ENCODE assay signal across 8 mouse cellular contexts in genomic region chr11:98954373-98954772, GRCm38 (mm10). TPM values are rescaled to one million over a fixed set of nuclear protein-coding genes. Genes with fewer than 3 reads are reported as not detected.
DNase-seq lines count a peak whose midpoint lies in the region; ATAC-seq and TF ChIP-seq lines count a peak whose summit lies in the region.

No protein-coding gene starts in this region.

- peak overlapping the region; percentile 21; the same call in 1 of the 2 replicates for H3K4me2 ChIP-seq in hindbrain, embryonic 11.5 days (replicated peaks; ENCODE audit: low read depth, low read length)
- H3K4me2 ChIP-seq in limb, embryonic 15.5 days: peak overlapping the region; percentile 8; the same call in 1 of the 2 replicates
- H3K4me2 ChIP-seq in midbrain, embryonic 14.5 days (ENCODE audit: low read length): no peak overlapping the region
- peak overlapping the region; percentile 41 for H3K4me2 ChIP-seq in stomach, postnatal 0 days (replicated peaks; ENCODE audit: low read depth)

- no peaks in the 10 kb centered on the region for H3K36me3 ChIP-seq in hindbrain, embryonic 11.5 days (ENCODE audit: control insufficient read depth, insufficient read depth, low read length)
- H3K36me3 ChIP-seq in limb, embryonic 15.5 days: peaks cover 42% of the 10 kb centered on the region
- no peaks in the 10 kb centered on the region for H3K36me3 ChIP-seq in midbrain, embryonic 14.5 days (ENCODE audit: control insufficient read depth, insufficient read depth, low read length)
- H3K36me3 ChIP-seq in stomach, postnatal 0 days (ENCODE audit: control insufficient read depth, insufficient read depth, low read length): no peaks in the 10 kb centered on the region

- H3K9ac ChIP-seq in hindbrain, embryonic 11.5 days (ENCODE audit: low read depth, low read length): peak overlapping the region; percentile 34; the same call in 1 of the 2 replicates
- H3K9ac ChIP-seq in limb, embryonic 15.5 days: peak overlapping the region; percentile 0; the same call in 1 of the 2 replicates
- no peak overlapping the region for H3K9ac ChIP-seq in midbrain, embryonic 14.5 days (replicated peaks; ENCODE audit: low read length)
- no peak overlapping the region for H3K9ac ChIP-seq in stomach, postnatal 0 days (ENCODE audit: low read length)

- ATAC-seq in hindbrain, embryonic 11.5 days (ENCODE audit: low FRiP score): peak; percentile 65
- no peak; the same call in 1 of the 2 replicates for ATAC-seq in limb, embryonic 15.5 days (ENCODE audit: insufficient number of reproducible peaks, low FRiP score, low TSS enrichment, low read depth)
- peak; percentile 34; the same call in 1 of the 2 replicates for ATAC-seq in midbrain, embryonic 14.5 days (ENCODE audit: low FRiP score, low TSS enrichment)
- ATAC-seq in stomach, postnatal 0 days (ENCODE audit: low FRiP score, low TSS enrichment): peak; percentile 37; the same call in 1 of the 2 replicates

- peaks cover 12% of the 10 kb centered on the region for H3K4me1 ChIP-seq in embryonic fibroblast, embryonic 13.5 days (ENCODE audit: control insufficient read depth, insufficient read depth, low read length)
- peaks cover 16% of the 10 kb centered on the region for H3K4me1 ChIP-seq in hindbrain, embryonic 11.5 days (replicated peaks; ENCODE audit: control insufficient read depth, insufficient read depth, low read length)
- peaks cover 73% of the 10 kb centered on the region for H3K4me1 ChIP-seq in limb, embryonic 15.5 days
- peaks cover 32% of the 10 kb centered on the region for H3K4me1 ChIP-seq in midbrain, embryonic 14.5 days (ENCODE audit: control insufficient read depth, insufficient read depth, low read length)
- peaks cover 33% of the 10 kb centered on the region; the same call in 1 of the 2 replicates for H3K4me1 ChIP-seq in stomach, postnatal 0 days (replicated peaks; ENCODE audit: control insufficient read depth, insufficient read depth)

- 0 out of 2 replicates have a peak, but pooled peaks have one; percentile 9 for TF ChIP-seq POLR2A in embryonic fibroblast, embryonic 13.5 days (IDR thresholded peaks at IDR 0.05; ENCODE audit: low read depth, low read length)

- TF ChIP-seq EP300 in stomach, postnatal 0 days (optimal IDR thresholded peaks at IDR 0.05): no peak

- DNase-seq in cerebellum, adult 11 months: peak; percentile 55
- no peak for DNase-seq in cerebellum, adult 11-12 months
- DNase-seq in R1 (ENCODE audit: low read depth, low spot score): peak; percentile 87
- DNase-seq in hindbrain, embryonic 11.5 days (ENCODE audit: low spot score): peak; percentile 89
- DNase-seq in midbrain, embryonic 14.5 days: peak; percentile 84
- peak; percentile 82 for DNase-seq in stomach, postnatal 0 days (ENCODE audit: low spot score)

- TF ChIP-seq CTCF in embryonic fibroblast, embryonic 13.5 days (IDR thresholded peaks at IDR 0.05; ENCODE audit: borderline replicate concordance, insufficient read depth, low read length): 0 out of 2 replicates have a peak, but pooled peaks have one; percentile 8
- TF ChIP-seq CTCF in stomach, postnatal 0 days (IDR thresholded peaks at IDR 0.05; ENCODE audit: low read depth): peak; percentile 79

- no peaks in the 10 kb centered on the region for H3K9me3 ChIP-seq in hindbrain, embryonic 11.5 days (ENCODE audit: control insufficient read depth, low read length)
- no peaks in the 10 kb centered on the region for H3K9me3 ChIP-seq in limb, embryonic 15.5 days
- no peaks in the 10 kb centered on the region for H3K9me3 ChIP-seq in midbrain, embryonic 14.5 days (ENCODE audit: control insufficient read depth, low read length)
- no peaks in the 10 kb centered on the region for H3K9me3 ChIP-seq in stomach, postnatal 0 days (ENCODE audit: control insufficient read depth, low read length)

- WGBS in hindbrain, embryonic 11.5 days: 6% methylated on average over 10 of the region's 10 CpGs
- 10% methylated on average over 10 of the region's 10 CpGs for whole genome bisulfite sequencing in limb, embryonic 15.5 days
- 5% methylated on average over 10 of the region's 10 CpGs for WGBS in midbrain, embryonic 14.5 days
- WGBS in stomach, postnatal 0 days: 4% methylated on average over 10 of the region's 10 CpGs

- no peaks in the 10 kb centered on the region for H3K27me3 ChIP-seq in hindbrain, embryonic 11.5 days (ENCODE audit: control insufficient read depth, insufficient read depth, low read length)
- H3K27me3 ChIP-seq in limb, embryonic 15.5 days: no peaks in the 10 kb centered on the region
- H3K27me3 ChIP-seq in midbrain, embryonic 14.5 days (ENCODE audit: control insufficient read depth, insufficient read depth, low read length): no peaks in the 10 kb centered on the region
- no peaks in the 10 kb centered on the region for H3K27me3 ChIP-seq in stomach, postnatal 0 days (ENCODE audit: control insufficient read depth, insufficient read depth, low read length)

- H3K27ac ChIP-seq in embryonic fibroblast, embryonic 13.5 days (ENCODE audit: insufficient read depth, low read length): peak overlapping the region; percentile 59
- peak overlapping the region; percentile 71 for H3K27ac ChIP-seq in hindbrain, embryonic 11.5 days (ENCODE audit: low read depth, low read length)
- H3K27ac ChIP-seq in limb, embryonic 15.5 days: peak overlapping the region; percentile 62
- H3K27ac ChIP-seq in midbrain, embryonic 14.5 days (replicated peaks; ENCODE audit: low read depth, low read length): peak overlapping the region; percentile 50; the same call in 1 of the 2 replicates
- H3K27ac ChIP-seq in stomach, postnatal 0 days (replicated peaks): peak overlapping the region; percentile 83

- H3K4me3 ChIP-seq in embryonic fibroblast, embryonic 13.5 days (ENCODE audit: insufficient read depth, low read length): no peak overlapping the region
- peak overlapping the region; percentile 8; the same call in 1 of the 2 replicates for H3K4me3 ChIP-seq in hindbrain, embryonic 11.5 days (ENCODE audit: low read depth, low read length)
- H3K4me3 ChIP-seq in limb, embryonic 15.5 days: no peak overlapping the region
- no peak overlapping the region for H3K4me3 ChIP-seq in midbrain, embryonic 14.5 days (replicated peaks; ENCODE audit: low read depth, low read length)
- H3K4me3 ChIP-seq in stomach, postnatal 0 days (ENCODE audit: low read depth, low read length): 0 out of 2 replicates have a peak overlapping the region, but pooled peaks have one; percentile 4

RNA-seq across cellular contexts. Expression of gene Rara, which starts 26.8 kb away (rescaled TPM):
- 26.8 and 28.2 TPM in 2 replicates for polyA plus RNA-seq in embryonic fibroblast, embryonic 13.5 days (2011; ENCODE audit: insufficient read length, low read depth, missing spikeins)
- 48.3 and 51.2 TPM in 2 replicates for polyA plus RNA-seq in hindbrain, embryonic 11.5 days (2014; fragmentation: Nextera tagmentation; extraction: Ambion mirVana)
- polyA plus RNA-seq in limb, embryonic 15.5 days (2015; fragmentation: Nextera tagmentation; extraction: Ambion mirVana): 43.9 and 51.7 TPM in 2 replicates
- polyA plus RNA-seq in midbrain, embryonic 14.5 days (2014; fragmentation: Nextera tagmentation; extraction: Ambion mirVana): 8.8 and 11.0 TPM in 2 replicates
- 20.1 and 25.9 TPM in 2 replicates for polyA plus RNA-seq in stomach, postnatal 0 days (2015; fragmentation: Nextera tagmentation; extraction: Ambion mirVana)

RNA-seq across cellular contexts. Expression of gene Gjd3, which starts 28.4 kb away (rescaled TPM):
- not detected in 2 replicates for polyA plus RNA-seq in embryonic fibroblast, embryonic 13.5 days (2011; ENCODE audit: insufficient read length, low read depth, missing spikeins)
- polyA plus RNA-seq in hindbrain, embryonic 11.5 days (2014; fragmentation: Nextera tagmentation; extraction: Ambion mirVana): 0.28 and 0.74 TPM in 2 replicates
- polyA plus RNA-seq in limb, embryonic 15.5 days (2015; fragmentation: Nextera tagmentation; extraction: Ambion mirVana): 0.49 and 0.86 TPM in 2 replicates
- polyA plus RNA-seq in midbrain, embryonic 14.5 days (2014; fragmentation: Nextera tagmentation; extraction: Ambion mirVana): 0.70 and 2.0 TPM in 2 replicates
- 1.9 and 2.1 TPM in 2 replicates for polyA plus RNA-seq in stomach, postnatal 0 days (2015; fragmentation: Nextera tagmentation; extraction: Ambion mirVana)

RNA-seq across cellular contexts. Expression of gene Cdc6, which starts 46.8 kb away (rescaled TPM):
- 7.4 and 11.8 TPM in 2 replicates for polyA plus RNA-seq in embryonic fibroblast, embryonic 13.5 days (2011; ENCODE audit: insufficient read length, low read depth, missing spikeins)
- 33.1 and 39.0 TPM in 2 replicates for polyA plus RNA-seq in hindbrain, embryonic 11.5 days (2014; fragmentation: Nextera tagmentation; extraction: Ambion mirVana)
- polyA plus RNA-seq in limb, embryonic 15.5 days (2015; fragmentation: Nextera tagmentation; extraction: Ambion mirVana): 23.2 and 24.1 TPM in 2 replicates
- polyA plus RNA-seq in midbrain, embryonic 14.5 days (2014; fragmentation: Nextera tagmentation; extraction: Ambion mirVana): 2.5 and 5.6 TPM in 2 replicates
- 6.6 and 7.0 TPM in 2 replicates for polyA plus RNA-seq in stomach, postnatal 0 days (2015; fragmentation: Nextera tagmentation; extraction: Ambion mirVana)

Comparison
In these comparisons a context has a peak if more than half of its experiments do, and no peak if none do; other contexts are left out.
1. H3K4me3 ChIP-seq: peak in hindbrain, embryonic 11.5 days (single experiment) and stomach, postnatal 0 days (single experiment); none in embryonic fibroblast, embryonic 13.5 days (single experiment), limb, embryonic 15.5 days (single experiment) and midbrain, embryonic 14.5 days (single experiment).
2. H3K9ac ChIP-seq: peak in hindbrain, embryonic 11.5 days (single experiment) and limb, embryonic 15.5 days (single experiment); none in midbrain, embryonic 14.5 days (single experiment) and stomach, postnatal 0 days (single experiment).
3. Peak in every context shown above with its lines, with median percentiles within 50 percentile points of each other: H3K27ac ChIP-seq.